Mouse (Mus musculus) myocyte (in vitro differentiated cells): ENCODE measurements around the gene Cds1.

ENCODE experiments used
- MAX ChIP-seq: IDR thresholded peaks from one replicate; pipeline ENCODE4 v1.6.1; 2011; ENCODE audit warnings: low read depth, mild to moderate bottlenecking, control low read depth
- POLR2AphosphoS2 ChIP-seq: IDR thresholded peaks from one replicate; pipeline ENCODE4 v1.6.1; 2011; ENCODE audit warnings: low read depth, control low read depth; ENCODE audit not compliant: insufficient read length
- REST ChIP-seq: IDR thresholded peaks from one replicate; pipeline ENCODE4 v1.6.1; 2011; ENCODE audit warnings: mild to moderate bottlenecking, control low read depth, moderate library complexity; ENCODE audit not compliant: insufficient read depth, insufficient read length

GRCm38 (mm10) chr5:101775262-101775661 is 10.3 kb downstream of the Cds1 start:
- no peak for TF ChIP-seq REST
- TF ChIP-seq POLR2AphosphoS2, result no peak
- TF ChIP-seq MAX, result no peak
